Mouse (Mus musculus) heart, postnatal 0 days (tissue): ENCODE measurements at regions not wholly inside any gene's neighbourhood (a gene's known extent, or its start where the extent isn't known, plus 50 kb on each side); places are given as distances from the start of the nearest gene placed in this dataset.
A peak's percentile ranks its signal among the peaks of the same experiment; 100 is the strongest.

Source experiments
- ATAC-seq: fragments of 200-750 bp; cut with Nextera tagmentation; 2 replicates; pipeline ENCODE4 v1.8.0; 2017; ENCODE audit warnings: low read depth, moderate number of reproducible peaks, moderate library complexity; ENCODE audit not compliant: insufficient read depth
- DNase-seq: peaks from one replicate; pipeline ENCODE4 v3.0.0-alpha.2; 2016; ENCODE audit warnings: low spot score
- H3K27ac ChIP-seq: fragments of 300-500 bp; sonication (generic); 2 replicates; pipeline ENCODE4 v1.5.1; 2014; ENCODE audit warnings: low read depth, mild to moderate bottlenecking
- H3K27me3 ChIP-seq: fragments of 300-500 bp; sonication (generic); 2 replicates; pipeline ENCODE4 v1.6.1; 2014; ENCODE audit warnings: low read length, mixed read lengths; ENCODE audit not compliant: control insufficient read depth, insufficient read depth
- H3K36me3 ChIP-seq: fragments of 300-500 bp; sonication (generic); replicated peaks from 2 replicates; pipeline ENCODE4 v1.6.1; 2014; ENCODE audit warnings: low read length, mixed read lengths; ENCODE audit not compliant: control insufficient read depth, insufficient read depth
- H3K4me1 ChIP-seq: fragments of 300-500 bp; sonication (generic); 2 replicates; pipeline ENCODE4 v1.6.1; 2014; ENCODE audit warnings: antibody characterized with exemption; ENCODE audit not compliant: control insufficient read depth, insufficient read depth
- H3K4me2 ChIP-seq: fragments of 300-500 bp; sonication (generic); 2 replicates; pipeline ENCODE4 v1.6.1; 2014; ENCODE audit warnings: low read depth, mild to moderate bottlenecking, low read length, moderate library complexity
- H3K4me3 ChIP-seq: fragments of 300-500 bp; sonication (generic); 2 replicates; pipeline ENCODE4 v1.5.1; 2014; ENCODE audit warnings: low read depth, low read length
- H3K9ac ChIP-seq: fragments of 300-500 bp; sonication (generic); replicated peaks from 2 replicates; pipeline ENCODE4 v1.6.1; 2014; ENCODE audit warnings: low read depth, low read length, mixed read lengths
- H3K9me3 ChIP-seq: fragments of 300-500 bp; sonication (generic); replicated peaks from 2 replicates; pipeline ENCODE4 v1.6.1; 2016; ENCODE audit warnings: low read length; ENCODE audit not compliant: control insufficient read depth
- CTCF ChIP-seq: IDR thresholded peaks from 2 replicates; pipeline ENCODE4 v1.5.1; 2016; ENCODE audit warnings: antibody characterized with exemption, control low read depth, low read depth
- EP300 ChIP-seq: IDR thresholded peaks from 2 replicates; pipeline ENCODE4 v1.6.1; 2016; ENCODE audit warnings: antibody characterized with exemption, low read depth
- WGBS: fragments of 180-500 bp; shearing (Covaris S2); extraction: QIAGEN DNeasy Blood & Tissue Kit; methylation state at CpG from one replicate; pipeline ENCODE4 v1.1.7; 2014; 5-methylcytosine and 5-hydroxymethylcytosine counted together

GRCm38 (mm10) chr10:17038259-17039043, 684.6 kb upstream of the Cited2 start:
- whole genome bisulfite sequencing: 70% methylated on average over 11 of the region's 11 CpGs
- Histone ChIP-seq H3K4me2 (no peak overlapping the region), H3K9ac (no peak overlapping the region), H3K27ac (no peak overlapping the region), H3K36me3 (no peaks in the 10 kb centered on the region), H3K27me3 (no peaks in the 10 kb centered on the region), H3K9me3 (no peaks in the 10 kb centered on the region), H3K4me3 (no peak overlapping the region), H3K4me1 (no peaks in the 10 kb centered on the region)
- DNase-seq: no peak
- TF ChIP-seq EP300 (no peak), CTCF (no peak)
- no peak for ATAC-seq

GRCm38 (mm10) chr10:17042090-17042489, 680.9 kb upstream of the Cited2 start:
- Histone ChIP-seq H3K36me3 (no peaks in the 10 kb centered on the region), H3K27me3 (no peaks in the 10 kb centered on the region), H3K9ac (no peak overlapping the region), H3K4me2 (no peak overlapping the region), H3K9me3 (no peaks in the 10 kb centered on the region), H3K4me3 (no peak overlapping the region), H3K4me1 (no peaks in the 10 kb centered on the region), H3K27ac (no peak overlapping the region)
- no peak for DNase-seq
- 93% methylated on average over 1 of the region's 1 CpGs for WGBS
- TF ChIP-seq CTCF (no peak), EP300 (no peak)
- no peak for ATAC-seq

GRCm38 (mm10) chr10:17042973-17043372, 680.0 kb upstream of the Cited2 start:
- Histone ChIP-seq H3K4me2 (no peak overlapping the region), H3K9me3 (no peaks in the 10 kb centered on the region), H3K4me3 (no peak overlapping the region), H3K27me3 (no peaks in the 10 kb centered on the region), H3K36me3 (no peaks in the 10 kb centered on the region), H3K27ac (peak overlapping the region; percentile 25; the same call in 1 of the 2 replicates), H3K9ac (no peak overlapping the region), H3K4me1 (no peaks in the 10 kb centered on the region)
- 49% methylated on average over 3 of the region's 3 CpGs for WGBS
- DNase-seq (peak; percentile 16), ATAC-seq (peak; percentile 27; the same call in 1 of the 2 replicates)
- TF ChIP-seq CTCF (no peak), EP300 (no peak)

- no peak for TF ChIP-seq CTCF
- no peak for TF ChIP-seq EP300
- DNase-seq: no peak
- no peak overlapping the region for H3K4me3 ChIP-seq
- H3K4me2 ChIP-seq: no peak overlapping the region
- 76% methylated on average over 5 of the region's 5 CpGs for WGBS
- H3K9ac ChIP-seq: no peak overlapping the region
- no peaks in the 10 kb centered on the region for H3K36me3 ChIP-seq
- H3K27ac ChIP-seq: no peak overlapping the region
- no peak for ATAC-seq
- H3K9me3 ChIP-seq: no peaks in the 10 kb centered on the region
- no peaks in the 10 kb centered on the region for H3K4me1 ChIP-seq
- no peaks in the 10 kb centered on the region for H3K27me3 ChIP-seq
Observed at GRCm38 (mm10) chr10:17046765-17047164, 676.3 kb upstream of the Cited2 start.

- ATAC-seq (no peak), DNase-seq (no peak)
- Histone ChIP-seq H3K36me3 (no peaks in the 10 kb centered on the region), H3K4me1 (peaks cover 6% of the 10 kb centered on the region; the same call in 1 of the 2 replicates), H3K9ac (no peak overlapping the region), H3K4me2 (no peak overlapping the region), H3K9me3 (no peaks in the 10 kb centered on the region), H3K27ac (0 out of 2 replicates have a peak overlapping the region, but pooled peaks have one; percentile 3), H3K27me3 (no peaks in the 10 kb centered on the region), H3K4me3 (no peak overlapping the region)
- TF ChIP-seq EP300 (no peak), CTCF (no peak)
- WGBS: 15% methylated on average over 1 of the region's 1 CpGs
Observed at GRCm38 (mm10) chr10:17072906-17073305, 650.1 kb upstream of the Cited2 start.

- no peaks in the 10 kb centered on the region for H3K9me3 ChIP-seq
- DNase-seq (no peak), ATAC-seq (no peak)
- H3K27ac ChIP-seq: no peak overlapping the region
- H3K4me1 ChIP-seq: peaks cover 6% of the 10 kb centered on the region; the same call in 1 of the 2 replicates
- TF ChIP-seq CTCF: no peak
- TF ChIP-seq EP300: no peak
- no peak overlapping the region for H3K9ac ChIP-seq
- WGBS: 81% methylated on average over 1 of the region's 1 CpGs
- H3K27me3 ChIP-seq: no peaks in the 10 kb centered on the region
- H3K4me2 ChIP-seq: no peak overlapping the region
- no peak overlapping the region for H3K4me3 ChIP-seq
- no peaks in the 10 kb centered on the region for H3K36me3 ChIP-seq
Observed at GRCm38 (mm10) chr10:17074013-17074401, 649.0 kb upstream of the Cited2 start.
